Mouse (Mus musculus) midbrain, postnatal 0 days (tissue): ENCODE data around the gene Lrrfip1. TPM values are rescaled to one million over a fixed set of nuclear protein-coding genes. Genes with fewer than 3 reads are reported as not detected.

Experiments
- ATAC-seq: fragments of 200-750 bp; cut with Nextera tagmentation; 2 replicates; pipeline ENCODE4 v1.8.0; 2017; ENCODE audit warnings: moderate number of reproducible peaks, mild to moderate bottlenecking, moderate TSS enrichment, moderate library complexity; ENCODE audit not compliant: low FRiP score
- DNase-seq: peaks from one replicate; pipeline ENCODE4 v3.0.0-alpha.2; 2015; ENCODE audit warnings: low spot score
- H3K27ac ChIP-seq: fragments of 300-500 bp; sonication (generic); 2 replicates; pipeline ENCODE4 v1.5.1; 2014; ENCODE audit warnings: low read depth, mild to moderate bottlenecking, low read length, mixed read lengths
- H3K27me3 ChIP-seq: fragments of 300-500 bp; sonication (generic); 2 replicates; pipeline ENCODE4 v1.6.1; 2014; ENCODE audit warnings: low read length, control low read depth, mixed read lengths; ENCODE audit not compliant: insufficient read depth
- H3K36me3 ChIP-seq: fragments of 300-500 bp; sonication (generic); 2 replicates; pipeline ENCODE4 v1.6.1; 2014; ENCODE audit warnings: low read length, control low read depth, mixed read lengths; ENCODE audit not compliant: insufficient read depth
- H3K4me1 ChIP-seq: fragments of 300-500 bp; sonication (generic); 2 replicates; pipeline ENCODE4 v1.6.1; 2014; ENCODE audit warnings: mild to moderate bottlenecking, control low read depth, antibody characterized with exemption, low read length, mixed read lengths; ENCODE audit not compliant: insufficient read depth
- H3K4me2 ChIP-seq: fragments of 300-500 bp; sonication (generic); 2 replicates; pipeline ENCODE4 v1.6.1; 2014; ENCODE audit warnings: low read depth, mild to moderate bottlenecking, low read length, mixed read lengths; ENCODE audit not compliant: poor library complexity, severe bottlenecking
- H3K4me3 ChIP-seq: fragments of 300-500 bp; sonication (generic); 2 replicates; pipeline ENCODE4 v1.5.1; 2014; ENCODE audit warnings: low read depth, mild to moderate bottlenecking, low read length, moderate library complexity
- H3K9ac ChIP-seq: fragments of 300-500 bp; sonication (generic); replicated peaks from 2 replicates; pipeline ENCODE4 v1.6.1; 2014; ENCODE audit warnings: mild to moderate bottlenecking, low read length, moderate library complexity, mixed read lengths; ENCODE audit not compliant: poor library complexity, severe bottlenecking
- H3K9me3 ChIP-seq: fragments of 300-500 bp; sonication (generic); 2 replicates; pipeline ENCODE4 v1.6.1; 2016; ENCODE audit warnings: low read length, control low read depth
- CTCF ChIP-seq: IDR thresholded peaks from 2 replicates; pipeline ENCODE4 v1.5.1; 2016; ENCODE audit warnings: antibody characterized with exemption, mild to moderate bottlenecking
- WGBS: fragments of 180-500 bp; shearing (Covaris S2); extraction: QIAGEN DNeasy Blood & Tissue Kit; methylation state at CpG from one replicate; pipeline ENCODE4 v1.1.7; 2014; 5-methylcytosine and 5-hydroxymethylcytosine counted together
- polyA plus RNA-seq: library from polyadenylated mRNA; unstranded; fragments of >200 nt; fragmentation: Nextera tagmentation; extraction: Ambion mirVana; gene quantifications from 2 replicates; pipeline ENCODE4 v1.2.1, GENCODE M21; 2015
- total RNA-seq: library from RNA; depleted of rRNA; stranded (reverse); fragments of >200 nt; gene quantifications from 2 replicates; pipeline ENCODE4 v1.2.3, GENCODE M21; 2014

Lrrfip1 gene
- total and polyA plus RNA-seq, 2 experiments from 2014 or later = 26.7 to 48.9 TPM

GRCm38 (mm10) chr1:91098887-91099286, 100.3 kb downstream of the Lrrfip1 start:
- no peak overlapping the region for H3K27ac ChIP-seq
- H3K36me3 ChIP-seq = peaks cover 17% of the 10 kb centered on the region; the same call in 1 of the 2 replicates
- DNase-seq (peak; percentile 64), ATAC-seq (0 out of 2 replicates have a peak, but pooled peaks have one; percentile 49)
- no peaks in the 10 kb centered on the region for H3K27me3 ChIP-seq
- no peak overlapping the region for H3K4me2 ChIP-seq
- H3K9ac ChIP-seq = no peak overlapping the region
- WGBS = 12% methylated on average over 6 of the region's 6 CpGs
- H3K4me1 ChIP-seq = no peaks in the 10 kb centered on the region
- TF ChIP-seq CTCF = peak; percentile 83
- no peak overlapping the region for H3K4me3 ChIP-seq
- no peaks in the 10 kb centered on the region for H3K9me3 ChIP-seq

GRCm38 (mm10) chr1:91101709-91102440, 103.3 kb downstream of the Lrrfip1 start:
- no peak for DNase-seq
- Histone ChIP-seq H3K27ac (no peak overlapping the region), H3K9me3 (no peaks in the 10 kb centered on the region), H3K36me3 (peaks cover 32% of the 10 kb centered on the region), H3K27me3 (no peaks in the 10 kb centered on the region), H3K4me1 (no peaks in the 10 kb centered on the region), H3K9ac (no peak overlapping the region), H3K4me2 (no peak overlapping the region), H3K4me3 (no peak overlapping the region)
- 67% methylated on average over 11 of the region's 11 CpGs for WGBS
- ATAC-seq = no peak
- no peak for TF ChIP-seq CTCF

GRCm38 (mm10) chr1:91103366-91103983, 104.9 kb downstream of the Lrrfip1 start:
- H3K27me3 ChIP-seq = no peaks in the 10 kb centered on the region
- peaks cover 38% of the 10 kb centered on the region for H3K36me3 ChIP-seq
- TF ChIP-seq CTCF = no peak
- H3K9ac ChIP-seq = no peak overlapping the region
- H3K4me2 ChIP-seq = no peak overlapping the region
- no peak overlapping the region for H3K4me3 ChIP-seq
- 92% methylated on average over 15 of the region's 15 CpGs for WGBS
- no peaks in the 10 kb centered on the region for H3K4me1 ChIP-seq
- DNase-seq (no peak), ATAC-seq (no peak)
- H3K27ac ChIP-seq = no peak overlapping the region
- H3K9me3 ChIP-seq = no peaks in the 10 kb centered on the region

- H3K27ac ChIP-seq = no peak overlapping the region
- H3K4me2 ChIP-seq = no peak overlapping the region
- peaks cover 52% of the 10 kb centered on the region for H3K36me3 ChIP-seq
- DNase-seq (no peak), ATAC-seq (no peak)
- TF ChIP-seq CTCF = peak; percentile 57
- H3K4me3 ChIP-seq = no peak overlapping the region
- WGBS = 69% methylated on average over 5 of the region's 5 CpGs
- no peaks in the 10 kb centered on the region for H3K27me3 ChIP-seq
- H3K9ac ChIP-seq = no peak overlapping the region
- H3K4me1 ChIP-seq = no peaks in the 10 kb centered on the region
- H3K9me3 ChIP-seq = no peaks in the 10 kb centered on the region
Measured at GRCm38 (mm10) chr1:91107548-91107947, 109.0 kb downstream of the Lrrfip1 start.

GRCm38 (mm10) chr1:91109302-91109701, 110.8 kb downstream of the Lrrfip1 start:
- Histone ChIP-seq H3K4me2 (no peak overlapping the region), H3K4me3 (no peak overlapping the region), H3K9me3 (no peaks in the 10 kb centered on the region), H3K4me1 (no peaks in the 10 kb centered on the region), H3K36me3 (peaks cover 42% of the 10 kb centered on the region), H3K27me3 (no peaks in the 10 kb centered on the region), H3K27ac (no peak overlapping the region), H3K9ac (no peak overlapping the region)
- 86% methylated on average over 4 of the region's 4 CpGs for WGBS
- ATAC-seq = no peak
- no peak for DNase-seq
- TF ChIP-seq CTCF = no peak

GRCm38 (mm10) chr1:91112171-91112570, 113.6 kb downstream of the Lrrfip1 start:
- ATAC-seq (no peak), DNase-seq (no peak)
- Histone ChIP-seq H3K4me3 (no peak overlapping the region), H3K27me3 (no peaks in the 10 kb centered on the region), H3K36me3 (peaks cover 33% of the 10 kb centered on the region), H3K4me2 (no peak overlapping the region), H3K27ac (no peak overlapping the region), H3K4me1 (no peaks in the 10 kb centered on the region), H3K9ac (no peak overlapping the region), H3K9me3 (no peaks in the 10 kb centered on the region)
- 91% methylated on average over 14 of the region's 14 CpGs for WGBS
- TF ChIP-seq CTCF = no peak
